Mouse (Mus musculus): Measurements from ENCODE around the gene Atxn7l3b.

Gene Atxn7l3b

DNA sequence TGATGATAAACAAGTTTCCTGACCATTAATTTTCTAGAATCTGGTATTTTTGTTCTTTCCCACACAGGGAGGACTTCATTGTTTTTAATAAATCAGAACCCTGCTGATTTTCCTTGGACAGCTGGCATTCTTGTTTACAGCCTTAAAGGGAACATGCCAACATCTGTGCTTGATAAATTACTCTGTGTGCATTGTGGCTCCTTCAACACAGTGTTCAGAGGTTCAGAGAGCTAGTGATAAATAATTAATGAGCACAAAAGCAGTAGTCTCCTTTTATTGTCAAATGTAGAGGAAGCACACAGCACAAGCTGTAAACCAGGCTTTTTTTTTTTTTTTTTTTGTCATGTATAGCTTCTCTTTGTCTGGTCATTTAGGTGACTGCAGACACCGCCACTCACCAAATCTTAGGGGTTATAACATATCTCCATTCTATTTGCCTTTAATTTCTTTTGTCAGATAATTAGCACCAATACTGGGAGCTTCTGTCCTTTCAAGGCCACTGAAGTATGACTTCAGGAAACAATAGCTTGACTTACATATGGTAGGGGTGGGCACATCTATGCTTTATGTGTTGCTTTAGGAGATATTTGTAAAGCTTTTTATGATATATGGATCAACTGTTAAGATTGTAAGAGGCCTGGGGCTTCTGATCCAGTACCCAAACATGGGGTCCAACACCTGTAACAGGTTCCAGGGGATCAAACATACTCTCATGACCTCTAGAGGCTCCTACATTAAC, 52.0 kb downstream of the Atxn7l3b start:
- peak; percentile 28 for DNase-seq (ENCODE audit: extremely low spot score, low read depth, low spot score)

All from hindlimb bud, embryonic 11.5 days (tissue).